Mouse (Mus musculus) midbrain, embryonic 14.5 days (tissue): ENCODE data around the gene Arl1. TPM values are rescaled to one million over a fixed set of nuclear protein-coding genes. Genes with fewer than 3 reads are reported as not detected.
"Not testable (repeated sequence)": the region's sequence is repeated elsewhere in the genome, so short reads cannot be mapped to it uniquely, and the experiment has no call there.

ENCODE experiments used
- ATAC-seq: fragments of 200-750 bp; cut with Nextera tagmentation; 2 replicates; pipeline ENCODE4 v1.8.0; 2017; ENCODE audit warnings: moderate number of reproducible peaks, moderate library complexity; ENCODE audit not compliant: low FRiP score, low TSS enrichment
- DNase-seq: peaks from one replicate; pipeline ENCODE4 v3.0.0-alpha.2; 2015
- H3K27ac ChIP-seq: fragments of 300-500 bp; sonication (generic); replicated peaks from 2 replicates; pipeline ENCODE4 v1.5.1; 2014; ENCODE audit warnings: mild to moderate bottlenecking, low read depth, low read length, moderate library complexity
- H3K27me3 ChIP-seq: fragments of 300-500 bp; sonication (generic); 2 replicates; pipeline ENCODE4 v1.6.1; 2014; ENCODE audit warnings: low read length, control low read depth, mixed read lengths; ENCODE audit not compliant: control insufficient read depth, insufficient read depth
- H3K36me3 ChIP-seq: fragments of 300-500 bp; sonication (generic); 2 replicates; pipeline ENCODE4 v1.6.1; 2014; ENCODE audit warnings: low read length, control low read depth; ENCODE audit not compliant: control insufficient read depth, insufficient read depth
- H3K4me1 ChIP-seq: fragments of 300-500 bp; sonication (generic); 2 replicates; pipeline ENCODE4 v1.6.1; 2014; ENCODE audit warnings: mild to moderate bottlenecking, antibody characterized with exemption, low read length, control low read depth; ENCODE audit not compliant: control insufficient read depth, insufficient read depth
- H3K4me2 ChIP-seq: fragments of 300-500 bp; sonication (generic); 2 replicates; pipeline ENCODE4 v1.6.1; 2014; ENCODE audit warnings: mild to moderate bottlenecking, low read length, moderate library complexity
- H3K4me3 ChIP-seq: fragments of 300-500 bp; sonication (generic); replicated peaks from 2 replicates; pipeline ENCODE4 v1.5.1; 2014; ENCODE audit warnings: low read depth, low read length
- H3K9ac ChIP-seq: fragments of 300-500 bp; sonication (generic); replicated peaks from 2 replicates; pipeline ENCODE4 v1.6.1; 2014; ENCODE audit warnings: mild to moderate bottlenecking, low read length, moderate library complexity
- H3K9me3 ChIP-seq: fragments of 300-500 bp; sonication (generic); 2 replicates; pipeline ENCODE4 v1.6.1; 2016; ENCODE audit warnings: low read length, control low read depth, mixed read lengths; ENCODE audit not compliant: control insufficient read depth
- WGBS: fragments of 180-500 bp; shearing (Covaris S2); extraction: QIAGEN DNeasy Blood & Tissue Kit; methylation state at CpG from one replicate; pipeline ENCODE4 v1.1.7; 2014; 5-methylcytosine and 5-hydroxymethylcytosine counted together
- polyA plus RNA-seq: library from polyadenylated mRNA; unstranded; fragments of >200 nt; fragmentation: Nextera tagmentation; extraction: Ambion mirVana; gene quantifications from 2 replicates; pipeline ENCODE4 v1.2.1, GENCODE M21; 2014

Gene Arl1
- polyA plus RNA-seq, 1 experiment from 2014 or later, result 153 TPM

GRCm38 (mm10) chr10:88739818-88740217, 9.2 kb downstream of the Arl1 start:
- H3K9ac ChIP-seq, result no peak overlapping the region
- no peak overlapping the region for H3K4me3 ChIP-seq
- H3K36me3 ChIP-seq, result peaks cover 67% of the 10 kb centered on the region
- ATAC-seq (no peak), DNase-seq (no peak)
- no peaks in the 10 kb centered on the region for H3K9me3 ChIP-seq
- H3K27me3 ChIP-seq, result no peaks in the 10 kb centered on the region
- no peaks in the 10 kb centered on the region for H3K4me1 ChIP-seq
- H3K4me2 ChIP-seq, result no peak overlapping the region
- no peak overlapping the region for H3K27ac ChIP-seq
- 97% methylated on average over 1 of the region's 1 CpGs for WGBS

GRCm38 (mm10) chr10:88740781-88741180, 10.1 kb downstream of the Arl1 start:
- H3K36me3 ChIP-seq, result peaks cover 74% of the 10 kb centered on the region

GRCm38 (mm10) chr10:88741426-88741825, 10.8 kb downstream of the Arl1 start:
- no peak overlapping the region for H3K4me2 ChIP-seq
- H3K9ac ChIP-seq, result no peak overlapping the region
- peaks cover 71% of the 10 kb centered on the region for H3K36me3 ChIP-seq
- no peak overlapping the region for H3K27ac ChIP-seq
- H3K9me3 ChIP-seq, result no peaks in the 10 kb centered on the region
- DNase-seq, result no peak
- H3K27me3 ChIP-seq, result no peaks in the 10 kb centered on the region
- H3K4me1 ChIP-seq, result no peaks in the 10 kb centered on the region
- no peak overlapping the region for H3K4me3 ChIP-seq
- WGBS, result 88% methylated on average over 2 of the region's 2 CpGs
- no peak for ATAC-seq

More at GRCm38 (mm10) chr10:88740781-88741180, 10.1 kb downstream of the Arl1 start:
- no peak overlapping the region for H3K4me2 ChIP-seq
- H3K9ac ChIP-seq, result no peak overlapping the region
- no peaks in the 10 kb centered on the region for H3K27me3 ChIP-seq
- ATAC-seq (no peak), DNase-seq (no peak)
- no peaks in the 10 kb centered on the region for H3K9me3 ChIP-seq
- 94% methylated on average over 5 of the region's 5 CpGs for WGBS
- no peak overlapping the region for H3K4me3 ChIP-seq
- no peak overlapping the region for H3K27ac ChIP-seq
- no peaks in the 10 kb centered on the region for H3K4me1 ChIP-seq

- Histone ChIP-seq H3K36me3 (peaks cover 85% of the 10 kb centered on the region), H3K9ac (no peak overlapping the region), H3K4me3 (no peak overlapping the region), H3K9me3 (no peaks in the 10 kb centered on the region), H3K4me2 (no peak overlapping the region), H3K27ac (no peak overlapping the region), H3K4me1 (no peaks in the 10 kb centered on the region), H3K27me3 (no peaks in the 10 kb centered on the region)
- ATAC-seq (no peak), DNase-seq (no peak)
- 97% methylated on average over 13 of the region's 13 CpGs for WGBS
Observed at GRCm38 (mm10) chr10:88761524-88762212, 31.0 kb downstream of the Arl1 start.

- WGBS, result 92% methylated on average over 15 of the region's 15 CpGs
- Histone ChIP-seq H3K9me3 (no peaks in the 10 kb centered on the region), H3K27me3 (no peaks in the 10 kb centered on the region), H3K4me1 (no peaks in the 10 kb centered on the region), H3K4me2 (no peak overlapping the region), H3K36me3 (peaks cover 83% of the 10 kb centered on the region), H3K4me3 (no peak overlapping the region), H3K9ac (no peak overlapping the region), H3K27ac (no peak overlapping the region)
- no peak for ATAC-seq
- no peak for DNase-seq
Observed at GRCm38 (mm10) chr10:88765431-88766142, 34.9 kb downstream of the Arl1 start.

GRCm38 (mm10) chr10:88768961-88769360, 38.3 kb downstream of the Arl1 start:
- Histone ChIP-seq H3K9ac (no peak overlapping the region), H3K4me1 (no peaks in the 10 kb centered on the region), H3K4me2 (no peak overlapping the region), H3K36me3 (peaks cover 69% of the 10 kb centered on the region), H3K27ac (no peak overlapping the region), H3K4me3 (no peak overlapping the region), H3K9me3 (no peaks in the 10 kb centered on the region), H3K27me3 (no peaks in the 10 kb centered on the region)
- DNase-seq (no peak), ATAC-seq (no peak)
- WGBS, result 94% methylated on average over 5 of the region's 5 CpGs

- H3K4me2 ChIP-seq, result no peak overlapping the region
- H3K36me3 ChIP-seq, result peaks cover 64% of the 10 kb centered on the region
- H3K4me1 ChIP-seq, result no peaks in the 10 kb centered on the region
- WGBS, result 93% methylated on average over 7 of the region's 7 CpGs
- DNase-seq, result no peak
- no peaks in the 10 kb centered on the region for H3K9me3 ChIP-seq
- H3K27ac ChIP-seq, result no peak overlapping the region
- H3K9ac ChIP-seq, result no peak overlapping the region
- no peaks in the 10 kb centered on the region for H3K27me3 ChIP-seq
- H3K4me3 ChIP-seq, result no peak overlapping the region
- no peak for ATAC-seq
Observed at GRCm38 (mm10) chr10:88769676-88770075, 39.0 kb downstream of the Arl1 start.

GRCm38 (mm10) chr10:88772965-88773364, 42.3 kb downstream of the Arl1 start:
- peaks cover 52% of the 10 kb centered on the region for H3K36me3 ChIP-seq
- whole genome bisulfite sequencing, result 95% methylated on average over 5 of the region's 5 CpGs
- not testable (repeated sequence) for H3K4me3 ChIP-seq, H3K9ac ChIP-seq, H3K4me1 ChIP-seq, H3K4me2 ChIP-seq, DNase-seq, ATAC-seq, H3K9me3 ChIP-seq, H3K27ac ChIP-seq, H3K27me3 ChIP-seq

GRCm38 (mm10) chr10:88776206-88776605, 45.5 kb downstream of the Arl1 start:
- no peaks in the 10 kb centered on the region for H3K9me3 ChIP-seq
- DNase-seq (no peak), ATAC-seq (no peak)
- WGBS, result 95% methylated on average over 6 of the region's 6 CpGs
- H3K4me2 ChIP-seq, result no peak overlapping the region
- no peak overlapping the region for H3K27ac ChIP-seq
- no peaks in the 10 kb centered on the region for H3K4me1 ChIP-seq
- H3K27me3 ChIP-seq, result no peaks in the 10 kb centered on the region
- no peak overlapping the region for H3K9ac ChIP-seq
- H3K36me3 ChIP-seq, result peaks cover 40% of the 10 kb centered on the region
- H3K4me3 ChIP-seq, result no peak overlapping the region
